Mouse (Mus musculus) midbrain, embryonic 10.5 days (tissue): Measurements from ENCODE around the gene Exoc2. TPM values are rescaled to one million over a fixed set of nuclear protein-coding genes. Genes with fewer than 3 reads are reported as not detected.

Source experiments
- DNase-seq: peaks from one replicate; pipeline ENCODE4 v3.0.0-alpha.2; 2017; ENCODE audit warnings: low spot score
- H3K27ac ChIP-seq: fragments of 300-500 bp; sonication (generic); replicated peaks from 2 replicates; pipeline ENCODE4 v1.5.1; 2016; ENCODE audit warnings: mild to moderate bottlenecking
- H3K27me3 ChIP-seq: fragments of 300-500 bp; sonication (generic); 2 replicates; pipeline ENCODE4 v1.6.1; 2016; ENCODE audit warnings: low read depth, mild to moderate bottlenecking; ENCODE audit not compliant: poor library complexity, severe bottlenecking
- H3K36me3 ChIP-seq: fragments of 300-500 bp; sonication (generic); 2 replicates; pipeline ENCODE4 v1.6.1; 2016; ENCODE audit warnings: mild to moderate bottlenecking, moderate library complexity
- H3K4me1 ChIP-seq: fragments of 300-500 bp; sonication (generic); 2 replicates; pipeline ENCODE4 v1.6.1; 2016
- H3K4me3 ChIP-seq: fragments of 300-500 bp; sonication (generic); 2 replicates; pipeline ENCODE4 v1.5.1; 2016; ENCODE audit warnings: mild to moderate bottlenecking, moderate library complexity
- H3K9me3 ChIP-seq: fragments of 300-500 bp; sonication (generic); replicated peaks from 2 replicates; pipeline ENCODE4 v1.6.1; 2016; ENCODE audit warnings: mild to moderate bottlenecking
- WGBS: fragments of 180-500 bp; shearing (Covaris S2); methylation state at CpG from one replicate; pipeline ENCODE4 v1.1.7; 2016; 5-methylcytosine and 5-hydroxymethylcytosine counted together
- polyA plus RNA-seq: library from polyadenylated mRNA; unstranded; fragments of >200 nt; fragmentation: Nextera tagmentation; extraction: Ambion mirVana; gene quantifications from 2 replicates; pipeline ENCODE4 v1.2.1, GENCODE M21; 2016

Gene Exoc2
- polyA plus RNA-seq, 1 experiment from 2014 or later: 36.2 TPM

GRCm38 (mm10) chr13:30865486-30865885, 108.4 kb downstream of the Exoc2 start:
- no peaks in the 10 kb centered on the region for H3K4me1 ChIP-seq
- H3K27ac ChIP-seq: no peak overlapping the region
- H3K27me3 ChIP-seq: no peaks in the 10 kb centered on the region
- H3K4me3 ChIP-seq: no peak overlapping the region
- DNase-seq: no peak
- peaks cover 52% of the 10 kb centered on the region for H3K36me3 ChIP-seq
- H3K9me3 ChIP-seq: no peaks in the 10 kb centered on the region

GRCm38 (mm10) chr13:30864042-30864441, 109.9 kb downstream of the Exoc2 start:
- WGBS: 79% methylated on average over 3 of the region's 3 CpGs
- H3K27me3 ChIP-seq: no peaks in the 10 kb centered on the region
- no peak overlapping the region for H3K4me3 ChIP-seq

GRCm38 (mm10) chr13:30858421-30858820, 115.5 kb downstream of the Exoc2 start:
- no peak overlapping the region for H3K4me3 ChIP-seq
- no peaks in the 10 kb centered on the region for H3K9me3 ChIP-seq
- WGBS: 90% methylated on average over 3 of the region's 3 CpGs
- DNase-seq: no peak
- H3K4me1 ChIP-seq: no peaks in the 10 kb centered on the region
- no peaks in the 10 kb centered on the region for H3K27me3 ChIP-seq
- peaks cover 43% of the 10 kb centered on the region for H3K36me3 ChIP-seq
- no peak overlapping the region for H3K27ac ChIP-seq

More at GRCm38 (mm10) chr13:30864042-30864441, 109.9 kb downstream of the Exoc2 start:
- H3K4me1 ChIP-seq: no peaks in the 10 kb centered on the region
- no peak overlapping the region for H3K27ac ChIP-seq
- H3K9me3 ChIP-seq: no peaks in the 10 kb centered on the region
- peaks cover 46% of the 10 kb centered on the region for H3K36me3 ChIP-seq
- DNase-seq: no peak

- no peak for DNase-seq
- Histone ChIP-seq H3K4me3 (no peak overlapping the region), H3K9me3 (no peaks in the 10 kb centered on the region), H3K4me1 (peaks cover 3% of the 10 kb centered on the region; the same call in 1 of the 2 replicates), H3K27ac (no peak overlapping the region), H3K36me3 (peaks cover 14% of the 10 kb centered on the region), H3K27me3 (no peaks in the 10 kb centered on the region)
- WGBS: 77% methylated on average over 2 of the region's 2 CpGs
Measured at GRCm38 (mm10) chr13:30850736-30851135, 123.2 kb downstream of the Exoc2 start.

- Histone ChIP-seq H3K36me3 (peaks cover 9% of the 10 kb centered on the region), H3K27ac (no peak overlapping the region), H3K4me1 (peaks cover 3% of the 10 kb centered on the region; the same call in 1 of the 2 replicates), H3K9me3 (no peaks in the 10 kb centered on the region), H3K27me3 (no peaks in the 10 kb centered on the region), H3K4me3 (no peak overlapping the region)
- DNase-seq: no peak
- 48% methylated on average over 1 of the region's 1 CpGs for WGBS
Measured at GRCm38 (mm10) chr13:30848001-30848400, 125.9 kb downstream of the Exoc2 start.

- 97% methylated on average over 4 of the region's 4 CpGs for WGBS
- Histone ChIP-seq H3K4me1 (peaks cover 3% of the 10 kb centered on the region; the same call in 1 of the 2 replicates), H3K27ac (no peak overlapping the region), H3K27me3 (no peaks in the 10 kb centered on the region), H3K9me3 (no peaks in the 10 kb centered on the region), H3K4me3 (no peak overlapping the region), H3K36me3 (peaks cover 9% of the 10 kb centered on the region)
- DNase-seq: no peak
Measured at GRCm38 (mm10) chr13:30846506-30846905, 127.4 kb downstream of the Exoc2 start.

GRCm38 (mm10) chr13:30843049-30843448, 130.8 kb downstream of the Exoc2 start:
- Histone ChIP-seq H3K4me1 (peaks cover under 1% of the 10 kb centered on the region; the same call in 1 of the 2 replicates), H3K27me3 (no peaks in the 10 kb centered on the region), H3K27ac (no peak overlapping the region), H3K36me3 (peaks cover 24% of the 10 kb centered on the region), H3K4me3 (no peak overlapping the region), H3K9me3 (no peaks in the 10 kb centered on the region)
- DNase-seq: no peak
- WGBS: 88% methylated on average over 4 of the region's 4 CpGs

- Histone ChIP-seq H3K4me1 (no peaks in the 10 kb centered on the region), H3K36me3 (peaks cover 24% of the 10 kb centered on the region), H3K27me3 (no peaks in the 10 kb centered on the region), H3K27ac (no peak overlapping the region), H3K9me3 (no peaks in the 10 kb centered on the region), H3K4me3 (no peak overlapping the region)
- DNase-seq: no peak
- 93% methylated on average over 2 of the region's 2 CpGs for WGBS
Measured at GRCm38 (mm10) chr13:30841843-30842242, 132.1 kb downstream of the Exoc2 start.

GRCm38 (mm10) chr13:30841306-30841705, 132.6 kb downstream of the Exoc2 start:
- WGBS: 90% methylated on average over 4 of the region's 4 CpGs
- H3K27me3 ChIP-seq: no peaks in the 10 kb centered on the region
- DNase-seq: no peak
- no peak overlapping the region for H3K27ac ChIP-seq
- peaks cover 24% of the 10 kb centered on the region for H3K36me3 ChIP-seq
- no peaks in the 10 kb centered on the region for H3K9me3 ChIP-seq
- H3K4me1 ChIP-seq: no peaks in the 10 kb centered on the region
- H3K4me3 ChIP-seq: no peak overlapping the region

GRCm38 (mm10) chr13:30840700-30841099, 133.2 kb downstream of the Exoc2 start:
- Histone ChIP-seq H3K36me3 (peaks cover 24% of the 10 kb centered on the region), H3K9me3 (no peaks in the 10 kb centered on the region), H3K4me3 (no peak overlapping the region), H3K4me1 (no peaks in the 10 kb centered on the region), H3K27ac (no peak overlapping the region), H3K27me3 (no peaks in the 10 kb centered on the region)
- DNase-seq: no peak
- 95% methylated on average over 3 of the region's 3 CpGs for WGBS

GRCm38 (mm10) chr13:30836342-30836741, 137.6 kb downstream of the Exoc2 start:
- Histone ChIP-seq H3K27ac (no peak overlapping the region), H3K27me3 (no peaks in the 10 kb centered on the region), H3K9me3 (no peaks in the 10 kb centered on the region), H3K4me3 (no peak overlapping the region), H3K36me3 (peaks cover 15% of the 10 kb centered on the region), H3K4me1 (no peaks in the 10 kb centered on the region)
- WGBS: 86% methylated on average over 1 of the region's 1 CpGs
- DNase-seq: no peak

- Histone ChIP-seq H3K4me1 (no peaks in the 10 kb centered on the region), H3K9me3 (no peaks in the 10 kb centered on the region), H3K27me3 (no peaks in the 10 kb centered on the region), H3K27ac (no peak overlapping the region), H3K4me3 (no peak overlapping the region), H3K36me3 (peaks cover 14% of the 10 kb centered on the region)
- WGBS: 90% methylated on average over 9 of the region's 9 CpGs
- no peak for DNase-seq
Measured at GRCm38 (mm10) chr13:30834859-30835258, 139.0 kb downstream of the Exoc2 start.

- WGBS: 91% methylated on average over 6 of the region's 6 CpGs
- no peaks in the 10 kb centered on the region for H3K9me3 ChIP-seq
- H3K27me3 ChIP-seq: no peaks in the 10 kb centered on the region
- peaks cover 10% of the 10 kb centered on the region; the same call in 1 of the 2 replicates for H3K36me3 ChIP-seq
- H3K4me1 ChIP-seq: no peaks in the 10 kb centered on the region
- H3K27ac ChIP-seq: no peak overlapping the region
- no peak for DNase-seq
- no peak overlapping the region for H3K4me3 ChIP-seq
Measured at GRCm38 (mm10) chr13:30834349-30834748, 139.5 kb downstream of the Exoc2 start.
